Mouse (Mus musculus) thymus, adult 2 months (tissue): ENCODE data around the gene Lef1.

ENCODE experiments used
- CTCF ChIP-seq: fragments of 200-500 bp; IDR thresholded peaks from 2 replicates; pipeline ENCODE4 v1.5.1; 2012; ENCODE audit warnings: mild to moderate bottlenecking, control low read depth, low read length, moderate library complexity, borderline replicate concordance; ENCODE audit not compliant: control insufficient read depth, poor library complexity, insufficient read depth; ENCODE audit errors: extremely low read depth
- POLR2A ChIP-seq: fragments of 200-500 bp; IDR thresholded peaks from 2 replicates; pipeline ENCODE4 v1.6.1; 2012; ENCODE audit warnings: mild to moderate bottlenecking, low read length, control low read depth, moderate library complexity; ENCODE audit not compliant: control insufficient read depth, poor library complexity, insufficient read depth; ENCODE audit errors: extremely low read depth

DNA sequence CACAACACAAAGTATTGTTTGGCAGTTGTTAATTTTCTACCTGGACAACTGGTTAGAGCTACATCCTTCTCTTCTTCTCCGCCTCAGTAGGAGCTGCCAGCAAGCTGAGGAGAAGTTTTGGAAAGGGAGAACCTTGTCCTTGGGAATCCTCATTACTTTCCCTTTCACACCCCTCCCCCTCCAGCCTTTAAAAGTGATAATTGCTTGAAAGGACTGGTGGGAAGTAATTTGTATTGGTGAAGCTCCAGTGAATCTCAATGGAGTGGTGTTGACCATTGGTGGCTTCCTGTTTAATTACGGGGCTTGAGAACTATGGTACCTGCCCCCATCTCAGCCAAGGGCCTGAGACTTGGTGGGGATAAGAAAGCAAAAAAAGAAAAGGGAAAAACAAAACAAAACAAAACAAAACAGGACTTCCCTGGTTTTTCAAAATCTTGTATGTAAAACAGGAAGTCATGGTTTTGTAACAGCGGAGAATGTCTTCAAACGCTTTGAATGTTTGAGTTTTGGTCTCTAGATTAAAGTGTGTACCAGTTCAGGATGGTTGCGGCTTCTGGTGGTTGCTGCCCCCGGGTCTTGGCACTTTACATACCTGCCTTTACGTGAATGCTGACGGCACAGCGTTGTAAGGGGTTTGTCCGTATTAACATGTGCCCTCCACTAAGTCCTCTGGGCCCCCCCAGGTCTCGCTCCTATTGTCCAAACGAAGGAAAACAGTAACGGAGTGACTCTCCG, 49.8 kb downstream of the Lef1 start:
- TF ChIP-seq CTCF = no peak
- TF ChIP-seq POLR2A = no peak
